Mouse (Mus musculus) hindbrain, embryonic 12.5 days (tissue): Measurements from ENCODE around the gene Cutc. TPM values are rescaled to one million over a fixed set of nuclear protein-coding genes. Genes with fewer than 3 reads are reported as not detected.

Experiments used
- ATAC-seq: fragments of 200-750 bp; cut with Nextera tagmentation; 2 replicates; pipeline ENCODE4 v1.8.0; 2017; ENCODE audit warnings: moderate TSS enrichment; ENCODE audit not compliant: low FRiP score
- H3K27ac ChIP-seq: fragments of 300-500 bp; sonication (generic); 2 replicates; pipeline ENCODE4 v1.5.1; 2016; ENCODE audit warnings: mild to moderate bottlenecking
- H3K27me3 ChIP-seq: fragments of 300-500 bp; sonication (generic); 2 replicates; pipeline ENCODE4 v1.6.1; 2016; ENCODE audit warnings: mild to moderate bottlenecking
- H3K36me3 ChIP-seq: fragments of 300-500 bp; sonication (generic); 2 replicates; pipeline ENCODE4 v1.6.1; 2016; ENCODE audit warnings: mild to moderate bottlenecking
- H3K4me1 ChIP-seq: fragments of 300-500 bp; sonication (generic); 2 replicates; pipeline ENCODE4 v1.6.1; 2016
- H3K4me2 ChIP-seq: fragments of 300-500 bp; sonication (generic); replicated peaks from 2 replicates; pipeline ENCODE4 v1.6.1; 2016; ENCODE audit warnings: mild to moderate bottlenecking
- H3K4me3 ChIP-seq: fragments of 300-500 bp; sonication (generic); 2 replicates; pipeline ENCODE4 v1.5.1; 2016; ENCODE audit warnings: mild to moderate bottlenecking
- H3K9ac ChIP-seq: fragments of 300-500 bp; sonication (generic); 2 replicates; pipeline ENCODE4 v1.6.1; 2016; ENCODE audit warnings: mild to moderate bottlenecking, moderate library complexity
- H3K9me3 ChIP-seq: fragments of 300-500 bp; sonication (generic); replicated peaks from 2 replicates; pipeline ENCODE4 v1.6.1; 2016; ENCODE audit warnings: mild to moderate bottlenecking
- WGBS: fragments of 180-500 bp; shearing (Covaris S2); methylation state at CpG from one replicate; pipeline ENCODE4 v1.1.7; 2016; 5-methylcytosine and 5-hydroxymethylcytosine counted together
- polyA plus RNA-seq: library from polyadenylated mRNA; unstranded; fragments of >200 nt; fragmentation: Nextera tagmentation; extraction: Ambion mirVana; gene quantifications from 2 replicates; pipeline ENCODE4 v1.2.1, GENCODE M21; 2016

Gene Cutc
- polyA plus RNA-seq, 1 experiment from 2014 or later = 10.1 TPM

DNA sequence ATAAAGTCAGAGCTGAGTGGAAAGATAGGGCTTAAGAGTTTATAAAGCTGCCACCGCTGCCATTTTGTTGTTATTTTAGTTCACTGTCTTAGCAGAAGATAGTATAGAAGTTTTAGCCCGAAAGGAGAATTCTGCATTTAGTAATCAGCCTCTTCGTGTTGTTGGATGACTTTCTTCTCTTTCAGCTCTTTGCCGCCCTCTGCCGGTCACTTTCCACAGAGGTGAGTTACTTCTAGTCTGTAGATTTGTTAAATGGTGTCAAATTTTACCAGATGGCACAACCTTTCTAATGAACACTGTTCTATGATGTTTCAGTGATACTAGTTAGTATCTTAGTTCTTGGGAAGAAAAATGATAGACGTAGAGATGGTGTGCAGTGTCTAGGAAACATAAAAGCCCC lies 7.7 kb downstream of the Cutc start:
- Histone ChIP-seq H3K9ac (no peak overlapping the region), H3K27me3 (no peaks in the 10 kb centered on the region), H3K4me3 (no peak overlapping the region), H3K36me3 (no peaks in the 10 kb centered on the region), H3K4me1 (no peaks in the 10 kb centered on the region), H3K9me3 (no peaks in the 10 kb centered on the region), H3K4me2 (no peak overlapping the region), H3K27ac (no peak overlapping the region)
- no peak for ATAC-seq
- 27% methylated on average over 6 of the region's 6 CpGs for WGBS

DNA sequence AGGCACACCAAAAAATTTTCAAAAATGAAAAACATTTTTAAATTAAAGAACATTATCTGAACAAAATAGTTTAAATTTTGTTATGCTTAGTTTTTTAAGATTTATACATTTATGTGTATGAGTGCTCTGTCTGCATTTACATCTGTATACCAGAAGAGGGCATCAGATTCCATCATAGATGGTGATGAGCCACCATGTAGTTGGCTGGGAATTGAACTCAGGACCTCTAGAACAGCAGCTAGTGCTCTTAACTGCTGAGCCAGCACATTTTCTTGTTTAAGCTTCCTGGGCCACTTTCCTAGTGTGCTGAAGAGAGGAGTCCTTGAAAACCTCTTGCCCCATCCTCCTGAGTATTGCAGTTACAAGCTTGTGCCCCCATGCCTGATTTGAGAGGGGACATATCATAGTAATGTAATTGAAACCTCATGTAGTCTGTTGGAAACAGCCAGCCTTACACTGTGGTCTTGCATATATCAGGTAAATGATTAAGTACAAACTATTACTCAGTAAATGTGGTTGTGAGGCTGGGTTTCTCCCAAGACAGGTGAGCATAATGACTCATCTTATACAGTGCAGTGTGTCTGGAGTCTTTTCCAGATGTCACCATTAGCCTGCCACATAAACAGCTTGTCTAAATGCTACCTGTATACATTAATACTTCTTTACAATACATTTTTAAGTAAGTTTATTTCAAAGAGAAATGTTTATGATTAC lies 8.9 kb downstream of the Cutc start:
- H3K9ac ChIP-seq = no peak overlapping the region
- no peaks in the 10 kb centered on the region for H3K9me3 ChIP-seq
- no peak for ATAC-seq
- H3K27me3 ChIP-seq = no peaks in the 10 kb centered on the region
- H3K36me3 ChIP-seq = no peaks in the 10 kb centered on the region
- H3K4me1 ChIP-seq = no peaks in the 10 kb centered on the region
- H3K4me2 ChIP-seq = no peak overlapping the region
- no peak overlapping the region for H3K4me3 ChIP-seq
- H3K27ac ChIP-seq = no peak overlapping the region

DNA sequence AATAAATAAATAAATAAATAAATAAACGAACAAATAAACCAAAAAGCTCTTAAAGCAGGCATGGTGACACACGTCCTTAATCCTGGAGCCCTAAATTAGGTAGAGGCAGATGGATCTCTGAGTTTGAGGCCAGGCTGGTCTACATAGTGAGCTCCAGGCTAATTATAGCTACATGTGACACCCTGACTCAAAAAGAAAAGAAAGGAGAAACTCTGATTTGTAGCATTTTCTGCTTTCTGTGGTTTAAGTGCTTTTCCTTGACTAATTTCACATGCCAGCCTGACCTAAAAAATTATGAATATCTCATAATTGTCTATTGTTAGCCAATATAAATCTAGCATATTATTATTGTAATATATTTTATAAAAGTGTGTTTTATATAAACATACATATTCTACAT lies 9.6 kb downstream of the Cutc start:
- Histone ChIP-seq H3K9ac (no peak overlapping the region), H3K27ac (no peak overlapping the region), H3K4me1 (no peaks in the 10 kb centered on the region), H3K27me3 (no peaks in the 10 kb centered on the region), H3K36me3 (no peaks in the 10 kb centered on the region), H3K4me2 (no peak overlapping the region), H3K4me3 (no peak overlapping the region), H3K9me3 (no peaks in the 10 kb centered on the region)
- no peak for ATAC-seq
- WGBS = 84% methylated on average over 2 of the region's 2 CpGs

DNA sequence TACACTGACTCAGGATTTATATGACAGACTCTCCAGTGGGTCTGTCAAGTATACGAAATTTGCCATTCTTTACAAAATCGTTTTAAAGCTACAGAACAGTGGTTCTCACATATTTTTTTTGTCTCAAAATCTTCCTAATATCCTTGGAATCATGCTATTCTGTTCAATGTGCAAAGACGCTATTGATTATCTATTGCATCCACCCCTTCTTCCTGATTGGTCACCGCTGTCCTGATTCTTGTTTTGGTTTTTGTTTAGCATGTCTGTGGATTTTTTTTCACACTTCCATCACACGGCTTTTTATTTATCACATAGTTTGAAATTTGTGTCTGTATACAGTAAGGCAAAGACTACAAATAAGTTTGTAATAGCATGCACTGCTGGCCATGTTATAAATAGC lies 13.7 kb downstream of the Cutc start:
- 87% methylated on average over 5 of the region's 5 CpGs for WGBS
- Histone ChIP-seq H3K4me2 (no peak overlapping the region), H3K9me3 (no peaks in the 10 kb centered on the region), H3K36me3 (no peaks in the 10 kb centered on the region), H3K4me3 (no peak overlapping the region), H3K4me1 (no peaks in the 10 kb centered on the region), H3K27ac (no peak overlapping the region), H3K9ac (no peak overlapping the region), H3K27me3 (no peaks in the 10 kb centered on the region)
- ATAC-seq = no peak

DNA sequence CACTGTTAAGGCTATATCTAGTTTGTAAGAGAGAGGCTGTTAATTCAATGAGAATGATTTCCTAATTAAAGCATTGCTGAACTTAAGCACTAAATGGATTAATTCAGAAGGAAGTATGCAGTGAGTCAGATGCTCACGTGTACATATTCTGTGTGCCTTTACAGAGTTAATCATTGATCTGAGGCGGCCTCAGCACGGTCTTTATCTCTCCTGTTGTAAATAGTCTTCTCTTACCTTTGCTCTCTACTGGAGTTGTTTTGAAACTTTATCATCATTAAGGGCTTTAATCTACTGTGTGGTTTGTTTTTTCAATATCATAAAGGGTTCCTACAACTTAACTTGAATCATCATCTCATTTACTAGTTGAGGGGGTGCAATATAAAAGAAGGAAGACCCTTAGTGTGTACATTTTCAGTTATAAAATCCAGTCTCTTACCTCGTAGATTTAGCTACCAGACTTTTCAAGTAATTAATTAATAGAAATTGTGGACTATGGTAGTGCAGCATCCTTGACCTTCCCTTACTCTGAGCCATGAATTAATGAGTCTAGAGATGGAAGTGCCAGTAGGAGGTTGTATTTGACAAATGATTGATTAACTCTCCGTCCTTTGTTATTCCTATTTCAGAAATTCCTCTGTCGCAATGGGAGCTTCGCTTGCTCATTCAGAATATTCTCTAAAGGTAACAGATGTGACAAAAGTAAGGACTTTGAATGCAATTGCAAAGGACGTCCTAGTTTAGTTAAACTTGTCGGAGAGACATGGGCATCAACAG lies 14.9 kb downstream of the Cutc start:
- H3K4me1 ChIP-seq = no peaks in the 10 kb centered on the region
- WGBS = 55% methylated on average over 9 of the region's 9 CpGs
- ATAC-seq = no peak
- H3K36me3 ChIP-seq = no peaks in the 10 kb centered on the region
- H3K9ac ChIP-seq = no peak overlapping the region
- H3K27ac ChIP-seq = no peak overlapping the region
- H3K27me3 ChIP-seq = no peaks in the 10 kb centered on the region
- no peak overlapping the region for H3K4me2 ChIP-seq
- H3K9me3 ChIP-seq = no peaks in the 10 kb centered on the region
- H3K4me3 ChIP-seq = no peak overlapping the region

DNA sequence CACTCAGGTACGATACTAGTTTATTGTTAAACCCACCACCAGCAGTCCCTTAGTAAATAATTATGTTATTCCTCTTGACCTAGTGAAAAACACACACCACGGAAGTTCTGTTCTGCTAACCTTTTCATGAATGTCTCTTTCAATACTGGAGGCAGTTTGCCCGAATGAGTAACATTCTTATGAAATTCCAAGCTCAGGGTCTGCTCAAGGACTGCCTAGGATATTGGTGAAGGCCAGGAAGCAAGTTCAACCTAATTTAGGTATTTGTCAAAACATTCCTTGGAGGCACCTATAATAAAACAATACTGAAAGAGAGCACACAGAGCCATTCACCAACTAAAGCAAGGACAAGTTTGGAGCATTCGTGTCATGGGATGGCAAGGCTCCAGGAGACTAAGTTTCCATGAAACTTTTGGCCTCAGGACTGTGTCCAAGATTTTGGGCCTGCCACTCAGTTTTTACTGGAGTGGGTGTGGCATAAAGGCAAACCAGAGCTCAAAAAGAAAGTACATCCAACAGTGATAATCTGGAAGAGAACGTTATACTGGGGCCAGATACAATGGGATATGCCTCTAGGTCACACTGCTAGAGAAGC lies 16.7 kb downstream of the Cutc start:
- Histone ChIP-seq H3K36me3 (no peaks in the 10 kb centered on the region), H3K4me1 (no peaks in the 10 kb centered on the region), H3K27ac (no peak overlapping the region), H3K9ac (no peak overlapping the region), H3K27me3 (no peaks in the 10 kb centered on the region), H3K4me3 (no peak overlapping the region), H3K9me3 (no peaks in the 10 kb centered on the region), H3K4me2 (no peak overlapping the region)
- no peak for ATAC-seq
- 90% methylated on average over 5 of the region's 5 CpGs for WGBS

DNA sequence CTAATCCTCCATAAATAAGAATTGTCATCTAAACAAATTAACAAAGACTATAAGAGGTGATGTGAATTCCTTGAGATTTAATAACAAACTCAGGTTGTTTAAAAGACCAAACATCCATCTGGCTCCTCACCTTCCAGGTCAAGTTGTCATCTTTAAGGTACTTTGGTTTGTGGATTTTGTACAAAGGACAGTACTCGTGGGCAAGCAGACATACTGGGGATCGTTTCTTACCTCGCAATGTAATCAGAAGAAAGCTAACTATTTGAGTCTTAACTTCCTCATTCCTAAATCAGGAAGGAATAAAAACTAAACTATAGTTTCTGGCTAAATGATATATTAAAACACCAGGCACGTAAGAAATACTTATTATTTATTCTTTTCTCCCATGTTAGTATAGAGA lies 17.8 kb downstream of the Cutc start:
- Histone ChIP-seq H3K27me3 (no peaks in the 10 kb centered on the region), H3K4me2 (no peak overlapping the region), H3K9ac (no peak overlapping the region), H3K9me3 (no peaks in the 10 kb centered on the region), H3K4me1 (no peaks in the 10 kb centered on the region), H3K36me3 (no peaks in the 10 kb centered on the region), H3K27ac (no peak overlapping the region), H3K4me3 (no peak overlapping the region)
- 91% methylated on average over 4 of the region's 4 CpGs for WGBS
- ATAC-seq = no peak

DNA sequence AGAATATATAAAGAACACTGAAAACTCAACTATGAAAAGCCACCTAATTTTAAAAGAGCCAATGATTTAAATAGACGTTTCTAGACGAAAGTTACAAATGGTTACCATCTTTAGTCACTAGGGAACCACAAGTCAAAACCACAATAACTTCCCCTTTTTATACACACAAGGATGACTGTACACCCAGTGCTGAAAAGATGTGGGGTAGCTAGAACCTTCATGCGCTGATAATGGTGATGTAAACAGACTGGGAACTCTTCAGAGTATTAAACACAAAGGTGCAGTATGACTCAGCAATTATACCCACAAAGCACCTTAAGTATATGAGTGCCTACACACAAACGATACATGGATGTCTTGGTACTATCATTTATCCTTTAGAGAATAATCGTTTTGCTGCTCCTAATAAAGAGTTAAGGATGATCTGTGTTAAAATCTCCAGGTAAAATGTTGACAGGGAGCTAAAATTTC lies 18.7 kb downstream of the Cutc start:
- Histone ChIP-seq H3K27ac (no peak overlapping the region), H3K27me3 (no peaks in the 10 kb centered on the region), H3K4me3 (no peak overlapping the region), H3K4me1 (no peaks in the 10 kb centered on the region), H3K9me3 (no peaks in the 10 kb centered on the region), H3K4me2 (no peak overlapping the region), H3K36me3 (no peaks in the 10 kb centered on the region), H3K9ac (no peak overlapping the region)
- no peak for ATAC-seq
- 91% methylated on average over 5 of the region's 5 CpGs for WGBS

DNA sequence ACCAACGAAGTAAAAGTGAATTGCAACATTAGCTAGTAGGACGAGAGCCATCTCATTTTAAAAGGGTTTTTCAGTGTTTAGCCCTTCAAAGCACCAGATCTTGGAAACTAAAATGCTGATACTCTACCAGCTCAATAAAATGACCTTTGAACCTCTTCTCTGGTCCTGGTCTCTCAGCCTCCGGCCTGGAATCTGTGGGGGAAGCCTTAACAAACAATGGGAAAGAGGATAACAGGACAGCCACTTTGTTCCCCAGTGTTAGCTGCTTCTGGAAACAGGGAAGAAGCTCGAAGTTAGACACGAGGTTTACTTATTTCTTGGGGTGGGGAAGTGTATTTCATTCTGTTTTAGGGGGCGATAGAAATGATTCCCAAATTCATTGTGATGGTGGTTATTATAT lies 19.5 kb downstream of the Cutc start:
- Histone ChIP-seq H3K27ac (no peak overlapping the region), H3K9me3 (no peaks in the 10 kb centered on the region), H3K36me3 (no peaks in the 10 kb centered on the region), H3K4me3 (no peak overlapping the region), H3K4me2 (no peak overlapping the region), H3K9ac (no peak overlapping the region), H3K4me1 (no peaks in the 10 kb centered on the region), H3K27me3 (no peaks in the 10 kb centered on the region)
- WGBS = 56% methylated on average over 6 of the region's 6 CpGs
- no peak for ATAC-seq

DNA sequence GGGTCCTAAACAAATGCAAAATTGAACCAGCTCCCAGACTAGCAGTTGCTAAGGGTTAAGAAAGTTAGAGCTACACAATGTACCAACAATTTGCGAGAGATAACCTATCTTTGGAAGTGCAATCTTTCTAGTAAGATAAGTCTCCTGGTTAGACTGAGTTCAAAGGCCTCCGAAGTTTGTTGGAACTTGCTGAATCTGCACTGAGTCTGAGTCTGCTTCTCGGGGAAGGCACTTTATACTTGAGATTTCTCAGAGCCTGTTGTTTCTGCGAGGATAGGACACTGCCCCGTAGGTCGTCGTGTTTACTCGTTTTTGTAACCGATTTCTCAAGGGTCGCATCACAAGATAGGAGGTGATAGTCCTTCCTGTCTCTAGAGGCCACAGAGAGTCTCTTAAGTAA lies 22.6 kb downstream of the Cutc start:
- no peaks in the 10 kb centered on the region for H3K27me3 ChIP-seq
- no peak overlapping the region for H3K27ac ChIP-seq
- no peak overlapping the region for H3K4me2 ChIP-seq
- no peaks in the 10 kb centered on the region for H3K36me3 ChIP-seq
- H3K9ac ChIP-seq = no peak overlapping the region
- H3K4me1 ChIP-seq = no peaks in the 10 kb centered on the region
- no peaks in the 10 kb centered on the region for H3K9me3 ChIP-seq
- 74% methylated on average over 10 of the region's 10 CpGs for WGBS
- H3K4me3 ChIP-seq = no peak overlapping the region
- no peak for ATAC-seq

DNA sequence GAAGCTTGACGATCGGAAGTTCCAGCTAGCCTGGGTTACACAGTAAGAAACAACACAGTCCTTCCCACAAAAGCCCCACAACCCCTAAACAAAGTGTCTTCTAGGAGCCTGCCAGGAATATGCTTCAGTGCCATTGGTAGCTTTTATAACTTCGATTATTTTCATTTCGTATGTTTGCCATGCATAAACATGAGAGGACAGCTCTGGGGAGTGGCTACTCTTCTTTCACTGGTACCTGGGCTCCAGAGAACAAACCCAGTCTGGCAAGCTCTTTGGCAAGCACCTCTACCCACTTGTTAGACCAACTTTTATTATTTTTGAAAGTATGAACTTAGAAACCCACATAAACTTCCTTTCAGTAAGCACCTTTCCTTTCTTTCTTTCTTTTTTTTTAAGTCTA lies 23.8 kb downstream of the Cutc start:
- H3K36me3 ChIP-seq = no peaks in the 10 kb centered on the region
- H3K9me3 ChIP-seq = no peaks in the 10 kb centered on the region
- WGBS = 85% methylated on average over 4 of the region's 4 CpGs
- no peak overlapping the region for H3K4me3 ChIP-seq
- H3K27ac ChIP-seq = no peak overlapping the region
- no peaks in the 10 kb centered on the region for H3K4me1 ChIP-seq
- H3K4me2 ChIP-seq = no peak overlapping the region
- no peak overlapping the region for H3K9ac ChIP-seq
- H3K27me3 ChIP-seq = no peaks in the 10 kb centered on the region
- no peak for ATAC-seq

DNA sequence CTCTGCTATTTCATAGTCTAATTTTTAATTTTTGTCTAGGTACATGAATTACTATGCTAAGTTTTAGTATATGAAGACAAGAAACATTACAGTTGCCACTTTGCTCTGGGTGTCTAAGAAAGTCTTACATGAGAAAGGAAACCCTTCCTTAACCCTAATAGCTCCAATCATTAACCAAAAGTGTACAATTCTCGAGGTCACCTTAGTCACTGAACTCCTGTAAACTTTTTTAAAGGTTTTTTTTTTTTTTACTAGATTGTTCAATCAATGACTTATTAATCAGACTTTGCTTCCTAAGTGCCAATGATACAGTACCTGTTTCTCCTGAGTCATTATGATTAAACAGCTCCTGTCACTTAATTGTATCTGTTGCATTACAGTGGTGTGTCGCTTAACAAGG lies 24.5 kb downstream of the Cutc start:
- H3K9me3 ChIP-seq = no peaks in the 10 kb centered on the region
- WGBS = 75% methylated on average over 2 of the region's 2 CpGs
- no peak overlapping the region for H3K27ac ChIP-seq
- H3K36me3 ChIP-seq = no peaks in the 10 kb centered on the region
- H3K9ac ChIP-seq = no peak overlapping the region
- ATAC-seq = no peak
- no peaks in the 10 kb centered on the region for H3K4me1 ChIP-seq
- H3K4me3 ChIP-seq = no peak overlapping the region
- no peaks in the 10 kb centered on the region for H3K27me3 ChIP-seq
- no peak overlapping the region for H3K4me2 ChIP-seq

DNA sequence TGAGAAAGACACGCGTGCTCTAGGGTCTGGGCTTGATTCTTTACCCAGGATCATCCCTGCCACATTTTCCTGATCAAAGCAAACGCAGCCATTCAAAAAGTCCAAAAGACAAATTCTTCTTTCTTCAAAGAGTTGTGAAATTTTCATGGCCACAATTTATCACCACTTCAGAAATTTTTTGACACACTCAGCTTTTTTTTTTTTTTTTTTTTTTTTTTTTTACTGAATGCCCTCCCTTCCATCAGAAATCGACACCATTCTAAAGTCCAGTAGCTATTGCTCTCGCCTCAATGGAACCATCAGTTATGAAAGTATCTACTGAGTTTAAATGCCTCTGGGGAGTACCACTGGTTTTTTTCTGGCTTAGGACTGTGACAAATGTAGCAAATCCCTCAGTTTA lies 27.6 kb downstream of the Cutc start:
- Histone ChIP-seq H3K9ac (no peak overlapping the region), H3K4me2 (no peak overlapping the region), H3K27me3 (no peaks in the 10 kb centered on the region), H3K27ac (no peak overlapping the region), H3K36me3 (no peaks in the 10 kb centered on the region), H3K9me3 (no peaks in the 10 kb centered on the region), H3K4me3 (no peak overlapping the region), H3K4me1 (no peaks in the 10 kb centered on the region)
- WGBS = 87% methylated on average over 5 of the region's 5 CpGs
- ATAC-seq = no peak
